Mouse (Mus musculus) heart, adult 2 months (tissue): ENCODE measurements around the gene Olfr635. TPM values are rescaled to one million over a fixed set of nuclear protein-coding genes. Genes with fewer than 3 reads are reported as not detected.

Source experiments
- DNase-seq, 2 experiments: peaks; one replicate each; pipeline ENCODE4 v3.0.0; 2021
- H3K27ac ChIP-seq: fragments of 200-600 bp; 2 replicates; pipeline ENCODE4 v1.8.1; 2022
- H3K27me3 ChIP-seq: fragments of 200-500 bp; 2 replicates; pipeline ENCODE4 v1.6.1; 2012; ENCODE audit warnings: mild to moderate bottlenecking, low read length, inconsistent platforms, mixed read lengths; ENCODE audit not compliant: control insufficient read depth, insufficient read depth
- H3K36me3 ChIP-seq: fragments of 200-500 bp; 2 replicates; pipeline ENCODE4 v1.6.1; 2012; ENCODE audit warnings: low read length, inconsistent platforms; ENCODE audit not compliant: control insufficient read depth, insufficient read depth
- H3K4me1 ChIP-seq: fragments of 200-500 bp; 2 replicates; pipeline ENCODE4 v1.6.1; 2011; ENCODE audit warnings: low read length; ENCODE audit not compliant: control insufficient read depth, insufficient read depth
- H3K4me3 ChIP-seq: fragments of 200-600 bp; 2 replicates; pipeline ENCODE4 v1.8.1; 2022
- H3K79me2 ChIP-seq: fragments of 200-500 bp; replicated peaks from 2 replicates; pipeline ENCODE4 v1.6.1; 2012; ENCODE audit warnings: mild to moderate bottlenecking, inconsistent platforms, low read length, moderate library complexity, mixed read lengths; ENCODE audit not compliant: control insufficient read depth, insufficient read depth
- H3K9ac ChIP-seq: fragments of 200-500 bp; 2 replicates; pipeline ENCODE4 v1.6.1; 2012; ENCODE audit warnings: low read depth, mild to moderate bottlenecking, control low read depth, inconsistent platforms, low read length, mixed read lengths
- CTCF ChIP-seq: fragments of 200-600 bp; IDR thresholded peaks from 2 replicates; pipeline ENCODE4 v1.8.1; 2022; ENCODE audit warnings: antibody characterized with exemption, mild to moderate bottlenecking, moderate library complexity
- EP300 ChIP-seq: fragments of 200-500 bp; IDR thresholded peaks from 2 replicates; pipeline ENCODE4 v1.6.1; 2011; ENCODE audit warnings: low read depth, low read length, control low read depth; ENCODE audit not compliant: insufficient read depth
- POLR2A ChIP-seq: fragments of 200-500 bp; IDR thresholded peaks from 2 replicates; pipeline ENCODE4 v1.6.1; 2011; ENCODE audit warnings: mild to moderate bottlenecking, low read depth, low read length, control low read depth; ENCODE audit not compliant: insufficient read depth
- WGBS: fragments of 180-500 bp; shearing (Covaris S2); methylation state at CpG from one replicate; pipeline ENCODE4 v1.1.7; 2018; 5-methylcytosine and 5-hydroxymethylcytosine counted together
- intact Hi-C: fragments of 180-260 bp; cut with DNase I; formaldehyde crosslinking; loops from one replicate; pipeline ENCODE4 v1.15.1; 2025
- polyA plus RNA-seq: library from polyadenylated mRNA; depleted of rRNA; stranded (reverse); fragments of >200 nt; gene quantifications from 2 replicates; pipeline ENCODE4 v1.2.3, GENCODE M21; 2012; rRNA removed
- total RNA-seq, 2 experiments: library from RNA; stranded (reverse); gene quantifications; 2 replicates each; pipeline ENCODE4 v1.2.3; 2021

The Olfr635 gene
- total and polyA plus RNA-seq, 3 experiments, result not detected

GRCm38 (mm10) chr7:104025473-104025872 lies 54.5 kb downstream of the Olfr635 start, which contains the start of gene Olfr640:
Olfr640 (minus strand) TSS chr7:104025573.
- no peak for DNase-seq
- Histone ChIP-seq H3K36me3 (no peaks in the 10 kb centered on the region), H3K9ac (no peak within 1 kb of the TSS), H3K27ac (no peak within 1 kb of the TSS), H3K4me3 (no peak within 1 kb of the TSS), H3K4me1 (no peaks in the 10 kb centered on the region), H3K27me3 (no peaks in the 10 kb centered on the region), H3K79me2 (no peaks in the 10 kb centered on the region)
- 62% methylated on average over 6 of the region's 6 CpGs for WGBS
- intact Hi-C loops, result no loop called here
- TF ChIP-seq CTCF, result no peak
- TF ChIP-seq POLR2A, result no peak
- no peak for TF ChIP-seq EP300

GRCm38 (mm10) chr7:104026978-104027377 lies 56.0 kb downstream of the Olfr635 start:
- WGBS, result 56% methylated on average over 3 of the region's 3 CpGs
- intact Hi-C loops, result no loop called here
- no peaks in the 10 kb centered on the region for H3K36me3 ChIP-seq
- H3K27me3 ChIP-seq, result no peaks in the 10 kb centered on the region
- no peak for TF ChIP-seq EP300
- no peak for TF ChIP-seq CTCF
- TF ChIP-seq POLR2A, result no peak
- no peaks in the 10 kb centered on the region for H3K4me1 ChIP-seq
- H3K27ac ChIP-seq, result no peak overlapping the region
- H3K9ac ChIP-seq, result no peak overlapping the region
- DNase-seq, result no peak
- no peaks in the 10 kb centered on the region for H3K79me2 ChIP-seq
- no peak overlapping the region for H3K4me3 ChIP-seq

- Histone ChIP-seq H3K4me3 (no peak within 1 kb of the TSS), H3K27me3 (no peaks in the 10 kb centered on the region), H3K4me1 (no peaks in the 10 kb centered on the region), H3K27ac (no peak within 1 kb of the TSS), H3K36me3 (no peaks in the 10 kb centered on the region), H3K79me2 (no peaks in the 10 kb centered on the region), H3K9ac (no peak within 1 kb of the TSS)
- no peak for TF ChIP-seq POLR2A
- TF ChIP-seq EP300, result no peak
- no peak for TF ChIP-seq CTCF
- 49% methylated on average over 1 of the region's 1 CpGs for WGBS
- intact Hi-C loops, result no loop called here
- no peak for DNase-seq
Observed at GRCm38 (mm10) chr7:104035145-104035544, 64.2 kb downstream of the Olfr635 start, which contains the start of gene Olfr641. Olfr641 (plus strand) TSS chr7:104035445.

Other genes starting within 250 kb of the Olfr635 start
Only the 30 nearest of the 34 such genes appear.
- gene Olfr630, start 213.8 kb upstream of the Olfr635 start, total RNA-seq, result not detected
- gene Olfr630, start 213.8 kb upstream of the Olfr635 start, polyA plus RNA-seq, result not detected in 2 replicates
- not detected for gene Olfr69, start 199.6 kb upstream of the Olfr635 start, total RNA-seq
- gene Olfr69, start 199.6 kb upstream of the Olfr635 start, polyA plus RNA-seq, result not detected in 2 replicates
- gene Olfr68, start 191.5 kb upstream of the Olfr635 start, total RNA-seq, result not detected
- not detected in 2 replicates for gene Olfr68, start 191.5 kb upstream of the Olfr635 start, polyA plus RNA-seq
- gene Olfr67, start 179.3 kb upstream of the Olfr635 start, total RNA-seq, result not detected
- gene Olfr67, start 179.3 kb upstream of the Olfr635 start, polyA plus RNA-seq, result not detected in 2 replicates
- gene Hbb-bt, start 157.2 kb upstream of the Olfr635 start, total RNA-seq, result 1,000 to 10,000 TPM in 1 of 2 experiments, 100 to 1,000 TPM in 1; 558 to 4,688 TPM
- gene Hbb-bt, start 157.2 kb upstream of the Olfr635 start, polyA plus RNA-seq, result 954 and 7,998 TPM in 2 replicates
- gene Hbb-bs, start 143.1 kb upstream of the Olfr635 start, total RNA-seq, result over 10,000 TPM in 1 of 2 experiments, 1,000 to 10,000 TPM in 1; 5,780 to 41,164 TPM
- gene Hbb-bs, start 143.1 kb upstream of the Olfr635 start, polyA plus RNA-seq, result 10,215 and 68,774 TPM in 2 replicates
- not detected for gene Hbb-bh2, start 130.6 kb upstream of the Olfr635 start, total RNA-seq
- gene Hbb-bh2, start 130.6 kb upstream of the Olfr635 start, polyA plus RNA-seq, result not detected in 2 replicates
- not detected for gene Hbb-bh1, start 128.0 kb upstream of the Olfr635 start, total RNA-seq
- gene Hbb-bh1, start 128.0 kb upstream of the Olfr635 start, polyA plus RNA-seq, result not detected in 2 replicates
- gene Hbb-y, start 117.9 kb upstream of the Olfr635 start, total RNA-seq, result not detected
- not detected in 2 replicates for gene Hbb-y, start 117.9 kb upstream of the Olfr635 start, polyA plus RNA-seq
- gene Olfr66, start 84.9 kb upstream of the Olfr635 start, total RNA-seq, result not detected
- not detected in 2 replicates for gene Olfr66, start 84.9 kb upstream of the Olfr635 start, polyA plus RNA-seq
- not detected for gene Olfr64, start 76.7 kb upstream of the Olfr635 start, total RNA-seq
- gene Olfr64, start 76.7 kb upstream of the Olfr635 start, polyA plus RNA-seq, result not detected in 2 replicates
- not detected for gene Olfr65, start 67.7 kb upstream of the Olfr635 start, total RNA-seq
- gene Olfr65, start 67.7 kb upstream of the Olfr635 start, polyA plus RNA-seq, result not detected in 2 replicates
- not detected for gene Olfr631, start 42.3 kb upstream of the Olfr635 start, total RNA-seq
- gene Olfr631, start 42.3 kb upstream of the Olfr635 start, polyA plus RNA-seq, result not detected in 2 replicates
- gene Olfr632, start 36.8 kb upstream of the Olfr635 start, total RNA-seq, result not detected
- not detected in 2 replicates for gene Olfr632, start 36.8 kb upstream of the Olfr635 start, polyA plus RNA-seq
- not detected for gene Olfr633, start 26.7 kb upstream of the Olfr635 start, total RNA-seq
- not detected in 2 replicates for gene Olfr633, start 26.7 kb upstream of the Olfr635 start, polyA plus RNA-seq
- not detected for gene Olfr638, start 27.6 kb downstream of the Olfr635 start, total RNA-seq
- not detected in 2 replicates for gene Olfr638, start 27.6 kb downstream of the Olfr635 start, polyA plus RNA-seq
- gene Olfr639, start 46.2 kb downstream of the Olfr635 start, total RNA-seq, result under 1 TPM in 1 of 2 experiments, not detected in 1; 0.02 TPM
- not detected in 2 replicates for gene Olfr639, start 46.2 kb downstream of the Olfr635 start, polyA plus RNA-seq
- not detected for gene Olfr640, start 54.4 kb downstream of the Olfr635 start, total RNA-seq
- not detected in 2 replicates for gene Olfr640, start 54.4 kb downstream of the Olfr635 start, polyA plus RNA-seq
- not detected for gene Olfr641, start 64.3 kb downstream of the Olfr635 start, total RNA-seq
- gene Olfr641, start 64.3 kb downstream of the Olfr635 start, polyA plus RNA-seq, result not detected in 2 replicates
- gene Olfr642, start 81.5 kb downstream of the Olfr635 start, total RNA-seq, result not detected
- gene Olfr642, start 81.5 kb downstream of the Olfr635 start, polyA plus RNA-seq, result not detected in 2 replicates
- gene 4930516K23Rik, start 90.3 kb downstream of the Olfr635 start, total RNA-seq, result not detected
- gene 4930516K23Rik, start 90.3 kb downstream of the Olfr635 start, polyA plus RNA-seq, result not detected in 2 replicates
- gene Olfr644, start 100.7 kb downstream of the Olfr635 start, total RNA-seq, result not detected
- not detected in 2 replicates for gene Olfr644, start 100.7 kb downstream of the Olfr635 start, polyA plus RNA-seq
- not detected for gene Olfr645, start 114.3 kb downstream of the Olfr635 start, total RNA-seq
- not detected in 2 replicates for gene Olfr645, start 114.3 kb downstream of the Olfr635 start, polyA plus RNA-seq
- under 1 TPM in 1 of 2 experiments, not detected in 1; 0.08 TPM for gene Olfr646, start 133.7 kb downstream of the Olfr635 start, total RNA-seq
- not detected in 2 replicates for gene Olfr646, start 133.7 kb downstream of the Olfr635 start, polyA plus RNA-seq
- not detected for gene Ubqln5, start 158.7 kb downstream of the Olfr635 start, total RNA-seq
- gene Ubqln5, start 158.7 kb downstream of the Olfr635 start, polyA plus RNA-seq, result 0.06 TPM in 1 of 2 replicates, not detected in the other
- not detected for gene Olfr643, start 166.3 kb downstream of the Olfr635 start, total RNA-seq
- gene Olfr643, start 166.3 kb downstream of the Olfr635 start, polyA plus RNA-seq, result not detected in 2 replicates
- gene Ubqln3, start 172.1 kb downstream of the Olfr635 start, total RNA-seq, result not detected
- 0.18 TPM in 2 replicates for gene Ubqln3, start 172.1 kb downstream of the Olfr635 start, polyA plus RNA-seq
- not detected for gene Ubqlnl, start 179.4 kb downstream of the Olfr635 start, total RNA-seq
- gene Ubqlnl, start 179.4 kb downstream of the Olfr635 start, polyA plus RNA-seq, result 0.06 and 0.14 TPM in 2 replicates
- not detected for gene Olfm5, start 193.7 kb downstream of the Olfr635 start, total RNA-seq
- gene Olfm5, start 193.7 kb downstream of the Olfr635 start, polyA plus RNA-seq, result not detected in 2 replicates
- gene Olfr648, start 212.2 kb downstream of the Olfr635 start, total RNA-seq, result not detected
- not detected in 2 replicates for gene Olfr648, start 212.2 kb downstream of the Olfr635 start, polyA plus RNA-seq